Mouse (Mus musculus): ENCODE measurements around the gene Bcorl1. TPM values are rescaled to one million over a fixed set of nuclear protein-coding genes. Genes with fewer than 3 reads are reported as not detected.

The Bcorl1 gene
- total and polyA plus RNA-seq, 2 experiments from 2014 or later = 4.0 to 8.5 TPM

DNA sequence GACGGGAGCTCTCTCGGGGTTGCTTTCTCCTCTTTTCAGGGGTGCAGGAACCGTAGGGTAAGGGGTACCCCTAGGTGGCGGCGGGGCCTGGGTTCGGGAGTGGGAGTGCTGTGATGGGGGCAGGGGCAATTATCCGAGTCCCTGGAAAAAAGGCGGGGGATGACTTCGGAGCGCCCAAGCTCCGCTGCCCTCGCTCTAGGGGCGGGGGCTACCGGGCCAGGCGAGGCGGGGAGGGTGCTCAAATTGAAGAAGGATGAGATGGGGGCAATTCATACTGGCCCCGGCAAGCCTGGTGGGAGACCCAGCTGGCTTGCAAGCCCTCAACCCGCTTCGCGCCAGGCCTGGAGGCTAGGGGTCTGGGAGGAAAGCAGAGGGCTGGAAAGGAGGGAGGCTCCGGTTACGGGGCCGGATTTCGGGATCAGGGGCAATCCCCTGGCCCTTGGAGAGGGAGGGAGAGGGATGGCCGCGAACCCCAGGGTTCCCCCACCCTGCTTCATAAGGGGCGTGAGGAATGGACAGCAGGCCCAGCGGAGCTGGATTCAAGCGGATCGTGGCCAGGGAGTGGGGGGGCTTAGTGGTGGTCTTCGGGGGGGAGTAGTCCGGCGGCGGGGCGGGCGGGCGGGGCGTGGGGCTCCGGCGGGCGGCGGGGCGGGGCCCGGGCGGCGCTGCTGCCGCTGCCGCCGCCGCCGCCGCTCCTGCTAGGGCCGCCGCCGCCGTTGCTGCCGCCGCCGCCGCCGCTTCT is 3.7 kb downstream of the Bcorl1 start:
- no peaks in the 10 kb centered on the region for H3K27me3 ChIP-seq (ENCODE audit: insufficient read depth, low read length)
- DNase-seq (ENCODE audit: low spot score) (no peak), ATAC-seq (peak; percentile 4; the same call in 1 of the 2 replicates)
- H3K36me3 ChIP-seq (ENCODE audit: insufficient read depth, low read length) = no peaks in the 10 kb centered on the region
- WGBS = 28% methylated on average over 39 of the region's 61 CpGs
- H3K4me3 ChIP-seq (ENCODE audit: low read length) = peak overlapping the region; percentile 54
- H3K4me1 ChIP-seq (ENCODE audit: insufficient read depth, low read length) = no peaks in the 10 kb centered on the region
- TF ChIP-seq CTCF (IDR thresholded peaks at IDR 0.05; ENCODE audit: low read depth) = no peak
- H3K9me3 ChIP-seq (ENCODE audit: low read length) = no peaks in the 10 kb centered on the region
- peak overlapping the region; percentile 58 for H3K9ac ChIP-seq (replicated peaks; ENCODE audit: low read length)
- peak overlapping the region; percentile 69 for H3K27ac ChIP-seq
- H3K4me2 ChIP-seq (ENCODE audit: low read depth, low read length) = peak overlapping the region; percentile 61

DNA sequence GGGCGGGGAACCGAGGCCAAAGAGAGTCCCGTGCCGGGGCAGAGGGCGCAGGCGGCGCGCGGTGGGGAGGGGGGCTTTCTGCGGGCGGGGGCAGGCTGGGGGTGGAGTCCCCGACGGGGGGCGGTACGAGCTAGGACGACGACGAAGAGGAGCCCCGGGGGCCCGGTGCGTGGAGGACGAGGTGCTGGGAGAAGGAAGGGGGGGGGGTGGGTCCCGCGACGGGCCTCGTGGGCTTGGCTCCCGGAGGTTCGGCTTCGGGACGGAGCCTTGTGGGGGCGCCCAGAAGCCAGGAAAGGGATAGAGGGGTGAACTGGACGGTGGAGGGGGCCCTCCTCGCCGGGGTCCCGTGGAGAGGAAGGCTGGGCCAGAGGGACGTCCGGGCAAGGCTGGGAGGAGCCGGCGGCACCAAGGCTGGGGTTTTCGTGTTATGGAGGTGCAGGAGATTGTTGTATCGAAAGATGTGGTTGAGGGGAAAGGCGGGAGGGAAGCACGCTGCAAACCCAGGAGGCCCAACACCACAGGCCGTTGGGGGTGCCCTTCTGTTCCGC is 4.3 kb downstream of the Bcorl1 start:
- no peaks in the 10 kb centered on the region for H3K9me3 ChIP-seq (ENCODE audit: low read length)
- 0 out of 2 replicates have a peak overlapping the region, but pooled peaks have one; percentile 32 for H3K27ac ChIP-seq
- WGBS = 15% methylated on average over 28 of the region's 45 CpGs
- H3K27me3 ChIP-seq (ENCODE audit: insufficient read depth, low read length) = no peaks in the 10 kb centered on the region
- H3K4me1 ChIP-seq (ENCODE audit: insufficient read depth, low read length) = no peaks in the 10 kb centered on the region
- no peak for TF ChIP-seq CTCF (IDR thresholded peaks at IDR 0.05; ENCODE audit: low read depth)
- peak overlapping the region; percentile 61 for H3K4me2 ChIP-seq (ENCODE audit: low read depth, low read length)
- peak overlapping the region; percentile 58 for H3K9ac ChIP-seq (replicated peaks; ENCODE audit: low read length)
- peak; percentile 34 for DNase-seq (ENCODE audit: low spot score)
- H3K36me3 ChIP-seq (ENCODE audit: insufficient read depth, low read length) = no peaks in the 10 kb centered on the region
- H3K4me3 ChIP-seq (ENCODE audit: low read length) = peak overlapping the region; percentile 54
- ATAC-seq = no peak

DNA sequence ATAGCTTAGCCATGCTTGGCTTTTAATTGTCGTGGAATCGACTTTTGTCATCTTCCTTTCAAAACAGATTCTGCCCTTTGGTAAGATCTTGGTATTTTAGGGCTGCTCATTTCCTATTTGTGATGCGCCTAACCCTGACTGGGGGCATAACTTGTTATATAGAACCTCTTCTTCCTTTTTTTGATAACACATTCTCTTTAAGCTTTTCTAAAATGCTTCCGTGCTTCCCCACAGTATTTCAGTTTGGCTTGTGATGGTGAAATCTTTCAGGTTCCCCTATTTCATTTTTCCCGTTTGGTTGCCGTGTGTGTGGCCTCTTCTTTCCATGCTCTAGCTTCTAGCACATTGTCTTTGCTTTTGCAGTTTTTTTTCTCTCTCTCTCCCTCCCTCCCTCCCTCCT is 14.2 kb downstream of the Bcorl1 start:
- H3K27ac ChIP-seq = no peak overlapping the region
- H3K9ac ChIP-seq (replicated peaks; ENCODE audit: low read length) = no peak overlapping the region
- 86% methylated on average over 6 of the region's 6 CpGs for WGBS
- H3K4me1 ChIP-seq (ENCODE audit: insufficient read depth, low read length) = no peaks in the 10 kb centered on the region
- H3K4me2 ChIP-seq (ENCODE audit: low read depth, low read length) = no peak overlapping the region
- no peaks in the 10 kb centered on the region for H3K9me3 ChIP-seq (ENCODE audit: low read length)
- ATAC-seq = no peak
- H3K4me3 ChIP-seq (ENCODE audit: low read length) = no peak overlapping the region
- TF ChIP-seq CTCF (IDR thresholded peaks at IDR 0.05; ENCODE audit: low read depth) = no peak
- DNase-seq (ENCODE audit: low spot score) = no peak
- no peaks in the 10 kb centered on the region for H3K36me3 ChIP-seq (ENCODE audit: insufficient read depth, low read length)
- H3K27me3 ChIP-seq (ENCODE audit: insufficient read depth, low read length) = no peaks in the 10 kb centered on the region

DNA sequence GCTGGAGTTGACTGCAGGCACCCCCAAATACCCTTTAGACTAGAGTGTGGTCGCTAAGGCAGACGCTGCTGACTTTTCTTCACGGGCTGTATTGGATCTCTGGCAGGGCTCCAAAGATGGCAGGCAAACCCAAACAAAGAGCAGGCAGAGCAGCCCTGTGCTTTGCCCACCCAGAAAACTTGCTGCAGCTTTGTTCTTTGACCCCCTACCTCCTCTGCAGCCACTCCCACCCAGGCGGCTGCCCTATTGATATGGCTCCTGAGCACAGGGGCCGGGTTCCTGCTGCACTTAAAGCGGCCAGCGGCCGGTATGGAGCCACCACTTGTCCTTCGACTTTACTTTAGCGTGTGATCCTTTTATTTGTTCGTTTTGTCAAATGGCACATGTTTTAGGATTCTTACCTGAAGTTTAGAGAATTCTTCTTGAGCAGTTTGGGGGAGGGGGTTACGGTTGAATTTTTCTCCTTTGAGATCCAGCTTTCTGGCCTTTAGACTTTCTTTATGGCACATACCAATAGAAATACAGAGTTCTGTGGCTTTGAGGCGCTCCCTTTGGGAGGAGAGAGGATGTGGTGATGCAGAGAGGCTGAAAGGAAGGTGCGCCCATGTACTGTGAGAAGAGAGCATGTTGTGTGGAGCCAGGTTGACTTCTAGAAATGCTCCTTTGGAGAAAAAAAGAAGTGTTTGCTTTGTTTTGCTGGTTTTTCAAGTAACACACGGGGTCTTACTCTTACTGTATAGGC is 24.8 kb downstream of the Bcorl1 start:
- H3K36me3 ChIP-seq (ENCODE audit: insufficient read depth, low read length) = peaks cover 4% of the 10 kb centered on the region; the same call in 1 of the 2 replicates
- no peaks in the 10 kb centered on the region for H3K4me1 ChIP-seq (ENCODE audit: insufficient read depth, low read length)
- 0 out of 2 replicates have a peak overlapping the region, but pooled peaks have one; percentile 16 for H3K4me2 ChIP-seq (ENCODE audit: low read depth, low read length)
- no peak for TF ChIP-seq CTCF (IDR thresholded peaks at IDR 0.05; ENCODE audit: low read depth)
- no peak overlapping the region for H3K9ac ChIP-seq (replicated peaks; ENCODE audit: low read length)
- H3K27me3 ChIP-seq (ENCODE audit: insufficient read depth, low read length) = no peaks in the 10 kb centered on the region
- H3K4me3 ChIP-seq (ENCODE audit: low read length) = no peak overlapping the region
- DNase-seq (ENCODE audit: low spot score) (peak; percentile 29), ATAC-seq (no peak)
- H3K9me3 ChIP-seq (ENCODE audit: low read length) = no peaks in the 10 kb centered on the region
- 48% methylated on average over 15 of the region's 15 CpGs for WGBS
- no peak overlapping the region for H3K27ac ChIP-seq

DNA sequence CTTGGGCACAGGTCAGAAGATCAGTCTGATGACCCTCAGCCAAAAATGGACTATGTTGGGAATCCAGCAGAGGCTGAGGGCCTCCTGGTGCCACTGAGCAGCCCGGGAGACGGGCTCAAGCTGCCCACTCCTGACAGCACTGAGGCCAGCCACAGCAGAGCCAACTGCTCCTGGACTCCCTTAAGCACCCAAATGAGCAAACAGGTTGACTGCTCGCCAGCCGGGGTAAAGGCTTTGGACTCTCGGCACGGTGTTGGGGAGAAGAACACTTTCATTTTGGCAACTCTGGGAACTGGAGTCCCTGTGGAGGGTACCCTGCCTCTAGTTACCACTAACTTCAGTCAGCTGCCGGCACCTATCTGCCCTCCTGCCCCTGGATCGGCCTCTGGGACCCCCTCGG is 26.7 kb downstream of the Bcorl1 start:
- H3K9ac ChIP-seq (replicated peaks; ENCODE audit: low read length) = no peak overlapping the region
- H3K4me2 ChIP-seq (ENCODE audit: low read depth, low read length) = no peak overlapping the region
- no peaks in the 10 kb centered on the region for H3K27me3 ChIP-seq (ENCODE audit: insufficient read depth, low read length)
- WGBS = 95% methylated on average over 9 of the region's 9 CpGs
- no peak for TF ChIP-seq CTCF (IDR thresholded peaks at IDR 0.05; ENCODE audit: low read depth)
- H3K9me3 ChIP-seq (ENCODE audit: low read length) = no peaks in the 10 kb centered on the region
- DNase-seq (ENCODE audit: low spot score) (no peak), ATAC-seq (no peak)
- H3K36me3 ChIP-seq (ENCODE audit: insufficient read depth, low read length) = 0 out of 2 replicates have a peak, but pooled peaks cover 4% of the 10 kb centered on the region
- H3K27ac ChIP-seq = no peak overlapping the region
- no peaks in the 10 kb centered on the region for H3K4me1 ChIP-seq (ENCODE audit: insufficient read depth, low read length)
- no peak overlapping the region for H3K4me3 ChIP-seq (ENCODE audit: low read length)

DNA sequence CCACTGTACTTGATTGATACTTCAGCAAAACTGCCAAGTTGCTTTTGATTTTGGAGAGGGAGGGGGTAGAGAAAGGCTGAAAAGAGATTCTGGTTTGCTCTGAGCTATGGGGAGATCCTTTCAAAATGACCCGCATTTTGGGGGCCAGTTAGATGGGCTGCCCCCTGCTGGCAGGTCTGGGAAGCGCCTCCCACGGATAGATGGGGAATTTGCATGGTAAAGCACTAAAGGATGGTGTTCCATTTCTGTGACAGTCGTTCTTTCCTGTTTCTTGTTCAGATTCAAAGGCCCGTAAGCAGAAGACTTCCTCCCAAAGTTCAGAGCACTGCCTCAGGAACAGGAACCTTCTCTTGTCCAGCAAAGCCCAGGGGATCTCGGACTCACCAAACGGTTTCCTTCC is 42.5 kb downstream of the Bcorl1 start:
- Histone ChIP-seq H3K4me2 (ENCODE audit: low read depth, low read length) (no peak overlapping the region), H3K27ac (no peak overlapping the region), H3K9ac (replicated peaks; ENCODE audit: low read length) (no peak overlapping the region), H3K4me1 (ENCODE audit: insufficient read depth, low read length) (no peaks in the 10 kb centered on the region), H3K27me3 (ENCODE audit: insufficient read depth, low read length) (no peaks in the 10 kb centered on the region), H3K4me3 (ENCODE audit: low read length) (no peak overlapping the region), H3K36me3 (ENCODE audit: insufficient read depth, low read length) (peaks cover 10% of the 10 kb centered on the region), H3K9me3 (ENCODE audit: low read length) (no peaks in the 10 kb centered on the region)
- peak; percentile 22 for DNase-seq (ENCODE audit: low spot score)
- 44% methylated on average over 7 of the region's 7 CpGs for WGBS
- peak; percentile 68 for TF ChIP-seq CTCF (IDR thresholded peaks at IDR 0.05; ENCODE audit: low read depth)
- ATAC-seq = no peak

Measured in hindbrain, postnatal 0 days (tissue).